Mouse (Mus musculus): ENCODE measurements around the gene Lrrc59.
"Not testable (repeated sequence)": the region's sequence is repeated elsewhere in the genome, so short reads cannot be mapped to it uniquely, and the experiment has no call there.

Lrrc59 gene

GRCm38 (mm10) chr11:94631969-94632368, 2.4 kb downstream of the Lrrc59 start:
- no peak for DNase-seq

- no peak for DNase-seq
These were observed 3.4 kb downstream of the Lrrc59 start for GRCm38 (mm10) chr11:94632988-94633387.

- DNase-seq = peak; percentile 76 to 79
These were observed 4.9 kb downstream of the Lrrc59 start for GRCm38 (mm10) chr11:94634431-94634830.

- no peak for DNase-seq
These were observed 15.1 kb downstream of the Lrrc59 start for GRCm38 (mm10) chr11:94644461-94645219.

- DNase-seq = no peak
These were observed 16.9 kb downstream of the Lrrc59 start for GRCm38 (mm10) chr11:94646457-94646856.

- DNase-seq = not testable (repeated sequence)
These were observed 21.7 kb downstream of the Lrrc59 start for GRCm38 (mm10) chr11:94651241-94651640.

- no peak for DNase-seq
These were observed 23.4 kb downstream of the Lrrc59 start for GRCm38 (mm10) chr11:94652973-94653372.

GRCm38 (mm10) chr11:94653663-94654436, 24.3 kb downstream of the Lrrc59 start, which contains the start of the genes Mrpl27 and Eme1:
Gene Mrpl27 (plus strand): TSS chr11:94653767.
Gene Eme1 (minus strand): TSS chr11:94653964.
- peak; percentile 88 to 94 for DNase-seq

- peak; percentile 19 to 23 for DNase-seq
These were observed 31.8 kb downstream of the Lrrc59 start for GRCm38 (mm10) chr11:94661344-94661743.

GRCm38 (mm10) chr11:94665281-94665680, 35.7 kb downstream of the Lrrc59 start:
- peak; percentile 69 to 76 for DNase-seq

GRCm38 (mm10) chr11:94674984-94675383, 45.4 kb downstream of the Lrrc59 start:
- DNase-seq = no peak

- peak in 1 of 2 experiments; percentile 32 for DNase-seq
These were observed 45.9 kb downstream of the Lrrc59 start for GRCm38 (mm10) chr11:94675446-94675845.

GRCm38 (mm10) chr11:94676308-94676707, 46.7 kb downstream of the Lrrc59 start:
- no peak for DNase-seq

GRCm38 (mm10) chr11:94676754-94677606, 47.4 kb downstream of the Lrrc59 start, which contains the start of gene Xylt2:
Gene Xylt2 (minus strand): TSS chr11:94677515.
- peak; percentile 91 to 96 for DNase-seq

- no peak for DNase-seq
These were observed 48.1 kb downstream of the Lrrc59 start for GRCm38 (mm10) chr11:94677607-94678145.

- DNase-seq = no peak
These were observed 51.1 kb downstream of the Lrrc59 start for GRCm38 (mm10) chr11:94680639-94681038.

GRCm38 (mm10) chr11:94681640-94682039, 52.1 kb downstream of the Lrrc59 start:
- DNase-seq = peak in 1 of 2 experiments; percentile 21

- DNase-seq = no peak
These were observed 52.9 kb downstream of the Lrrc59 start for GRCm38 (mm10) chr11:94682427-94682826.

- DNase-seq = no peak
These were observed 57.6 kb downstream of the Lrrc59 start for GRCm38 (mm10) chr11:94687178-94687577.

- DNase-seq = not testable (repeated sequence)
These were observed 62.9 kb downstream of the Lrrc59 start for GRCm38 (mm10) chr11:94692502-94692901.
